Mouse (Mus musculus): ENCODE data around the gene Ssh1.

- TF ChIP-seq CTCF (IDR thresholded peaks at IDR 0.05; ENCODE audit: low read depth) (no peak), EP300 (IDR thresholded peaks at IDR 0.05; ENCODE audit: low read depth) (no peak)
Observed at GRCm38 (mm10) chr5:114027217-114027944, 33.7 kb upstream of the Ssh1 start.
